Mouse (Mus musculus) midbrain, embryonic 14.5 days (tissue): ENCODE measurements at regions not wholly inside any gene's neighbourhood (a gene's known extent, or its start where the extent isn't known, plus 50 kb on each side); places are given as distances from the start of the nearest gene placed in this dataset.

Experiments used
- ATAC-seq: fragments of 200-750 bp; cut with Nextera tagmentation; 2 replicates; pipeline ENCODE4 v1.8.0; 2017; ENCODE audit warnings: moderate number of reproducible peaks, moderate library complexity; ENCODE audit not compliant: low FRiP score, low TSS enrichment
- DNase-seq: peaks from one replicate; pipeline ENCODE4 v3.0.0-alpha.2; 2015
- H3K27ac ChIP-seq: fragments of 300-500 bp; sonication (generic); replicated peaks from 2 replicates; pipeline ENCODE4 v1.5.1; 2014; ENCODE audit warnings: mild to moderate bottlenecking, low read depth, low read length, moderate library complexity
- H3K27me3 ChIP-seq: fragments of 300-500 bp; sonication (generic); 2 replicates; pipeline ENCODE4 v1.6.1; 2014; ENCODE audit warnings: low read length, control low read depth, mixed read lengths; ENCODE audit not compliant: control insufficient read depth, insufficient read depth
- H3K36me3 ChIP-seq: fragments of 300-500 bp; sonication (generic); 2 replicates; pipeline ENCODE4 v1.6.1; 2014; ENCODE audit warnings: low read length, control low read depth; ENCODE audit not compliant: control insufficient read depth, insufficient read depth
- H3K4me1 ChIP-seq: fragments of 300-500 bp; sonication (generic); 2 replicates; pipeline ENCODE4 v1.6.1; 2014; ENCODE audit warnings: mild to moderate bottlenecking, antibody characterized with exemption, low read length, control low read depth; ENCODE audit not compliant: control insufficient read depth, insufficient read depth
- H3K4me2 ChIP-seq: fragments of 300-500 bp; sonication (generic); 2 replicates; pipeline ENCODE4 v1.6.1; 2014; ENCODE audit warnings: mild to moderate bottlenecking, low read length, moderate library complexity
- H3K4me3 ChIP-seq: fragments of 300-500 bp; sonication (generic); replicated peaks from 2 replicates; pipeline ENCODE4 v1.5.1; 2014; ENCODE audit warnings: low read depth, low read length
- H3K9ac ChIP-seq: fragments of 300-500 bp; sonication (generic); replicated peaks from 2 replicates; pipeline ENCODE4 v1.6.1; 2014; ENCODE audit warnings: mild to moderate bottlenecking, low read length, moderate library complexity
- H3K9me3 ChIP-seq: fragments of 300-500 bp; sonication (generic); 2 replicates; pipeline ENCODE4 v1.6.1; 2016; ENCODE audit warnings: low read length, control low read depth, mixed read lengths; ENCODE audit not compliant: control insufficient read depth
- WGBS: fragments of 180-500 bp; shearing (Covaris S2); extraction: QIAGEN DNeasy Blood & Tissue Kit; methylation state at CpG from one replicate; pipeline ENCODE4 v1.1.7; 2014; 5-methylcytosine and 5-hydroxymethylcytosine counted together

GRCm38 (mm10) chr10:109129552-109130110 is 118.8 kb upstream of the Syt1 start:
- H3K9ac ChIP-seq = no peak overlapping the region
- ATAC-seq (no peak), DNase-seq (no peak)
- WGBS = 92% methylated on average over 1 of the region's 1 CpGs
- H3K36me3 ChIP-seq = no peaks in the 10 kb centered on the region
- no peaks in the 10 kb centered on the region for H3K9me3 ChIP-seq
- no peaks in the 10 kb centered on the region for H3K27me3 ChIP-seq
- H3K4me2 ChIP-seq = no peak overlapping the region
- H3K4me1 ChIP-seq = no peaks in the 10 kb centered on the region
- no peak overlapping the region for H3K27ac ChIP-seq
- H3K4me3 ChIP-seq = no peak overlapping the region

- peak; percentile 20; the same call in 1 of the 2 replicates for ATAC-seq
- WGBS = 91% methylated on average over 3 of the region's 3 CpGs
Observed at GRCm38 (mm10) chr10:109129068-109129467, 118.3 kb upstream of the Syt1 start.

GRCm38 (mm10) chr10:109126699-109127098 is 115.9 kb upstream of the Syt1 start:
- H3K27ac ChIP-seq = no peak overlapping the region
- no peak overlapping the region for H3K4me3 ChIP-seq
- H3K4me1 ChIP-seq = no peaks in the 10 kb centered on the region
- DNase-seq (no peak), ATAC-seq (no peak)
- H3K27me3 ChIP-seq = no peaks in the 10 kb centered on the region
- H3K9me3 ChIP-seq = no peaks in the 10 kb centered on the region
- H3K4me2 ChIP-seq = no peak overlapping the region
- no peaks in the 10 kb centered on the region for H3K36me3 ChIP-seq
- H3K9ac ChIP-seq = no peak overlapping the region
- 87% methylated on average over 2 of the region's 2 CpGs for WGBS

More at GRCm38 (mm10) chr10:109129068-109129467, 118.3 kb upstream of the Syt1 start:
- no peaks in the 10 kb centered on the region for H3K4me1 ChIP-seq
- H3K27me3 ChIP-seq = no peaks in the 10 kb centered on the region
- no peak overlapping the region for H3K4me3 ChIP-seq
- H3K27ac ChIP-seq = no peak overlapping the region
- H3K36me3 ChIP-seq = no peaks in the 10 kb centered on the region
- H3K4me2 ChIP-seq = no peak overlapping the region
- DNase-seq = no peak
- no peak overlapping the region for H3K9ac ChIP-seq
- no peaks in the 10 kb centered on the region for H3K9me3 ChIP-seq

GRCm38 (mm10) chr10:109117143-109117542 is 106.4 kb upstream of the Syt1 start:
- Histone ChIP-seq H3K9ac (no peak overlapping the region), H3K27me3 (no peaks in the 10 kb centered on the region), H3K36me3 (no peaks in the 10 kb centered on the region), H3K4me2 (no peak overlapping the region), H3K4me1 (no peaks in the 10 kb centered on the region), H3K4me3 (no peak overlapping the region), H3K9me3 (no peaks in the 10 kb centered on the region), H3K27ac (no peak overlapping the region)
- 95% methylated on average over 5 of the region's 5 CpGs for WGBS
- no peak for DNase-seq
- ATAC-seq = no peak

- no peaks in the 10 kb centered on the region for H3K27me3 ChIP-seq
- H3K9ac ChIP-seq = no peak overlapping the region
- no peaks in the 10 kb centered on the region for H3K36me3 ChIP-seq
- H3K9me3 ChIP-seq = no peaks in the 10 kb centered on the region
- 86% methylated on average over 4 of the region's 4 CpGs for WGBS
- no peak for DNase-seq
- H3K4me1 ChIP-seq = no peaks in the 10 kb centered on the region
- no peak overlapping the region for H3K27ac ChIP-seq
- ATAC-seq = no peak
- H3K4me2 ChIP-seq = no peak overlapping the region
- no peak overlapping the region for H3K4me3 ChIP-seq
Observed at GRCm38 (mm10) chr10:109115013-109115627, 104.3 kb upstream of the Syt1 start.

- Histone ChIP-seq H3K27me3 (no peaks in the 10 kb centered on the region), H3K27ac (no peak overlapping the region), H3K4me3 (no peak overlapping the region), H3K9me3 (no peaks in the 10 kb centered on the region), H3K4me2 (no peak overlapping the region), H3K9ac (no peak overlapping the region), H3K36me3 (no peaks in the 10 kb centered on the region), H3K4me1 (no peaks in the 10 kb centered on the region)
- DNase-seq (no peak), ATAC-seq (no peak)
- 77% methylated on average over 2 of the region's 2 CpGs for WGBS
Observed at GRCm38 (mm10) chr10:109105781-109106180, 95.0 kb upstream of the Syt1 start.

GRCm38 (mm10) chr10:109092219-109092618 is 81.4 kb upstream of the Syt1 start:
- H3K4me1 ChIP-seq = no peaks in the 10 kb centered on the region
- H3K4me3 ChIP-seq = no peak overlapping the region
- DNase-seq (no peak), ATAC-seq (no peak)
- H3K9ac ChIP-seq = no peak overlapping the region
- 87% methylated on average over 4 of the region's 4 CpGs for WGBS
- no peak overlapping the region for H3K4me2 ChIP-seq
- H3K27ac ChIP-seq = no peak overlapping the region
- no peaks in the 10 kb centered on the region for H3K27me3 ChIP-seq
- no peaks in the 10 kb centered on the region for H3K36me3 ChIP-seq
- H3K9me3 ChIP-seq = no peaks in the 10 kb centered on the region

GRCm38 (mm10) chr10:109079773-109080172 is 69.0 kb upstream of the Syt1 start:
- no peaks in the 10 kb centered on the region for H3K4me1 ChIP-seq
- ATAC-seq (no peak), DNase-seq (peak; percentile 39)
- H3K36me3 ChIP-seq = no peaks in the 10 kb centered on the region
- no peak overlapping the region for H3K9ac ChIP-seq
- no peak overlapping the region for H3K4me2 ChIP-seq
- no peaks in the 10 kb centered on the region for H3K9me3 ChIP-seq
- 36% methylated on average over 7 of the region's 7 CpGs for WGBS
- H3K27me3 ChIP-seq = no peaks in the 10 kb centered on the region
- no peak overlapping the region for H3K27ac ChIP-seq
- H3K4me3 ChIP-seq = no peak overlapping the region

- H3K9me3 ChIP-seq = no peaks in the 10 kb centered on the region
- H3K9ac ChIP-seq = no peak overlapping the region
- H3K4me3 ChIP-seq = no peak overlapping the region
- H3K36me3 ChIP-seq = no peaks in the 10 kb centered on the region
- 84% methylated on average over 7 of the region's 7 CpGs for WGBS
- H3K4me1 ChIP-seq = no peaks in the 10 kb centered on the region
- no peak overlapping the region for H3K4me2 ChIP-seq
- DNase-seq (no peak), ATAC-seq (no peak)
- H3K27ac ChIP-seq = no peak overlapping the region
- no peaks in the 10 kb centered on the region for H3K27me3 ChIP-seq
Observed at GRCm38 (mm10) chr10:109074218-109074617, 63.4 kb upstream of the Syt1 start.
